Mouse (Mus musculus) neutrophil, adult 5-6 weeks (primary cell): Measurements from ENCODE around the gene Poc1b. TPM values are rescaled to one million over a fixed set of nuclear protein-coding genes. Genes with fewer than 3 reads are reported as not detected.

Source experiments
- ATAC-seq: fragments of 151-379, 151-347 bp; 2 replicates; pipeline ENCODE4 v1.8.0; 2017; ENCODE audit warnings: mild to moderate bottlenecking, moderate TSS enrichment; ENCODE audit not compliant: insufficient number of reproducible peaks, poor library complexity, low FRiP score, severe bottlenecking; ENCODE audit errors: extremely low read depth
- total RNA-seq: library from RNA; stranded (forward); fragments of 200-1000 nt; gene quantifications from 2 replicates; pipeline ENCODE4 v1.2.3, GENCODE M21; 2017

The Poc1b gene
- total RNA-seq, result 9.0 and 12.8 TPM in 2 replicates

- peak; percentile 53 for ATAC-seq
Measured at GRCm38 (mm10) chr10:99106703-99107631, at the start of gene Poc1b. Gene Poc1b (plus strand): TSS chr10:99107036.

DNA sequence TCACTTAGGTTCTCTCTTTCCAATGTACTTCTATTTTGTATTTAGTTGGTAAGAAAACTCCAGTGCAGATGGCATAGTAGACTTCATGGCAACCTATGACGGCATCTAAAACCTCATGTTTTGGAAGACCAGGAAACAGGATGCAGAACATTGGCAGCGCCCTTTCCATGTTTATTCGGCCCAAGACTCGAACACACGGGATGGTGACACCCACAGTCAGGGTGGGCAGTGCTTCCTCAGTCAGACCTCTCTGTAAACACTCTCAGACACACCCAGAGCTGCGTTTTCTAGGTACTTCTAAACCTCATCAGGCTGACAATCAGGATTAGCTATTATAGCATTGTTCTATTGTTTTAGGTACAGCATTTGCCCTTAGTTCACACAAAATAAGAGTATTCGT lies 46.2 kb upstream of the Poc1b start:
- ATAC-seq, result no peak

DNA sequence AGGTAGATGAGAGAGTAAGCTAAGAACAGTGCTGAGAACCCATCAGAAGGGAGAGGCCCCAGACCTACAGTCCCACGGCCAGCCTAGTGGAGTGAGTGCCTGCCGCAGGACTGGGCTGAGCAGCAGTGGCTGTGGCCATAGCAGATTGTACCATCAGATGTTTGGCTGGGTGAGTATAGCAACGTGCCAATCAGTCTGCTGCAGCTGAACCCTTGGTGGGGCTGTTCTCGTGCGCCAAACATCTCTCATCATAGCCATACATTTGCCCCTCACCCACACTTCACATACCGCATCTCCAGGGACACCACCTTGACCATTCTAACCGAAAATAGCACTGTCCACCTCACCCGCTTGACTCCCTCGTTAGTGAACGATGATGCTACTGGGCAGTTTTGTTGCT lies 45.4 kb upstream of the Poc1b start:
- ATAC-seq, result no peak

DNA sequence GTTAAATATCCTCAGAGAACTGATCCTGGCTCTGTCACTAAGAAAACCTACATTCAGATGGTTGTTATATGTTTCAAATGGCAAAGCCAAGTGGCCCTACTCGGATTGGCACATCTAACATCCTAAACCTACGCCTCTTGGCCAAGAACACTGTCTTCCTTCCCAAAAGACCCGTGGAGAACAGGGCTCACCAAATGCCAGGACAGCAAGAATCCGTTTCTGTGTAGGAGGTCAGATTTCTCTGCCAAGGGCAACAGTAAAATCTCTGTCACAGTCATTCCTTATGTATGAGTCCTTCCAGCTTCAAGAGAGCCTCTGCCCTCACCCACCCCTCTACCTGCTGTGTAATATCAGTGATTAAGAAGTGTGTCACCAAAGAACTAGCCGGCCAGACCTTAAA lies 44.3 kb upstream of the Poc1b start:
- no peak for ATAC-seq

GRCm38 (mm10) chr10:99076113-99076895 lies 30.5 kb upstream of the Poc1b start:
- no peak for ATAC-seq

DNA sequence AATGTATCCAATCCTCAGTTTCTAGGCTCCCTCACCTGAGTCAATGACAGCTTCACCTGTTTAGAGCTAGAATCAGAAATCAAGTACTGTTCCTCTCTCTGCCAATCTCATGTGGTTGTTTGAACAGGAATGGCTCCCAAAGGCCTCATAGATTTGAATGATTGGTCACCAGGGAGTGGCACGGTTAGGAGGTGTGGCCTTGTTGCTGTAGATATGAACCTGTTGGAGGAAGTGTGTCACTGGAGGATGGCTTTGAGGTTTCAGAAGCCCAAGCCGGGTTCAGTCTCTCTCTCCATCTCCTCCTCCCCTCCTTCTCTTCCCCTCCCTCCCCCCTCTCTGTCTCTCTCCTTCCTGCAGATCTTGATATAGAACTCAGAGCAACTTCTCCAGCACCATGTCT lies 28.2 kb upstream of the Poc1b start:
- ATAC-seq, result no peak

DNA sequence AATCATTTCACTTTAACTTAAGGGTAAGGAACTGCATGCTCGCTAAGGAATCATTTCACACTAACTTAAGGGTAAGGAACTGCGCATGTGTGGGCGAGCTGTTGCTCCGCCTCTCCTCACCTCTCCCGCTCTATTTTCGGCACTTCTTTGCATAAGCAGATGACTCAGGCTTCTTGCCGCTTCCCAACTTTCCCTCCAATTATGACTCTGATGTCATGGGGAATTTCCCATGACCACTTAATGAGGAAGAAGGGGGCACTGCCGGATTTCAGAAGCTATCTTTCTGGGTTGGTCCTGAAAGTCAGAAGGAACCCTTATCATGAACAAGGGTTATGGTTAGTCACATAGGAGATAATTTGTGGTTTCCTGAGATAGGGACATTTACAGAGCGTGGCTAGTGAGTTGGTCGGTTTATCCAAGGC lies 25.3 kb upstream of the Poc1b start:
- no peak for ATAC-seq

DNA sequence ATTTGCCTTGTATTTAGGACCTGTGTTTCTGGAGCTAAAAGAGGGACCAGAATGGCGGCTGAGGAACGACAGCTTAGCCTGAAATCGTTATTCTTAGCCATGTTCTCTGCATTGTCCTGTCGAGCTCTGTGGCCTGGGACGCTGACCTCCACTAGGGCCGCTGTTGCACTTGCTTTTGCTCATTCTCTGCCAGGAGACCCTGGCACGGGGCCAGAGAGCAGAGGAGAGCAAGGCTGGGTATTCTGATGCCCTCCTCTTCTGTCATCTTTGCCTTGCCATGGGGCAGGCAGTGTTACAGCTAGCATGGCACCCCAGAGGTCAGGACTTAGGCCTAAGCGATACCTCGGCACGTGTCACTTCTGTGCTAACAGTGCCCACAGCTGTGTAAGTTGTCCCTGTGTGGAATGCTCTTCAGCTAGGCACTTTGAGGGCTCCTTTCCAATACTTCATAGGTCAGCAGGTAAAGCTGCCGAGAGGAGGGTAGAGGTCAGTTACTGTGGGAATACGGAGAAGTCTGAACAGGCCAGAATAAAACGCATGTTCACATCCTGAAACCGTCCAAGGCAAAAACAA lies 23.3 kb upstream of the Poc1b start:
- ATAC-seq, result no peak

- ATAC-seq, result peak; percentile 84
Measured at GRCm38 (mm10) chr10:99084397-99085239, 22.2 kb upstream of the Poc1b start.

- ATAC-seq, result no peak
Measured at GRCm38 (mm10) chr10:99085240-99085587, 21.6 kb upstream of the Poc1b start.

DNA sequence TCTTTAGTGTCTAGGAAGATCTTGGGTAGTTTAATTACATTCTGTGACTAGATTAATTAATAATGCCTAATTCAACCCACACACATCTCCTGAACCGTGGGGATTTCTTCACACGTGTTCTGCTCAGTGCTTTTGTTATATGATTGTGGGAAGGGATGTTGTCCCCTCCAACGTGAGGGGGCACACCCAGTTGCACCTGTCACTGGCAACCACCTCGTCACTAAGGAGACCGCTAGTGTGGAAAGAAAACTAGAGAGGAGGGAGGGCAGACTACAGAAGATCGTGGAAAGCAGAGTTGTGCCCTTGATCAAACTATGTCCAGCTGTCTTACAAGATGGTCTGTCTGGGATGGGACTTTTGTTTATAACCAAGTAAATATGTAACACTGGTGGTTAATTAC lies 20.8 kb upstream of the Poc1b start:
- ATAC-seq, result no peak

GRCm38 (mm10) chr10:99089906-99090305 lies 16.9 kb upstream of the Poc1b start:
- ATAC-seq, result no peak

DNA sequence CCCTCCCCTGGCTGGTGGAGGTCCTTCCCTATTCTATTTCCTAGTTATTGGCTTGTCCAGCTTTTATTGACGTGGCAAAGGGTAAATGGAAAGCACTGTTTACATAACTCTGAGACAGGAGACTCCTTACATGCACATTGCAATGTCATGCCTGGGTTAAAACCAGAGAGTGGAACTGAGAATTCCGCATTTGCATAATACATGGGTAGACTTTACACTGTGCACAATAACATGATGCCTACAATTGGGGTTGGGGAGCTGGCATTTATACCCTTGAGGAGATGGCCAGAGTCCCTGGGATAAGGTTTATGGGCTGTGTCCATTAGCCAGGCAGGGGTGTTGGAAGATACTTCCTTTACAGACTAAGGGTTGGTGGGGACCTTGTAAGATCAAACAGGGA lies 13.5 kb upstream of the Poc1b start:
- ATAC-seq, result no peak

DNA sequence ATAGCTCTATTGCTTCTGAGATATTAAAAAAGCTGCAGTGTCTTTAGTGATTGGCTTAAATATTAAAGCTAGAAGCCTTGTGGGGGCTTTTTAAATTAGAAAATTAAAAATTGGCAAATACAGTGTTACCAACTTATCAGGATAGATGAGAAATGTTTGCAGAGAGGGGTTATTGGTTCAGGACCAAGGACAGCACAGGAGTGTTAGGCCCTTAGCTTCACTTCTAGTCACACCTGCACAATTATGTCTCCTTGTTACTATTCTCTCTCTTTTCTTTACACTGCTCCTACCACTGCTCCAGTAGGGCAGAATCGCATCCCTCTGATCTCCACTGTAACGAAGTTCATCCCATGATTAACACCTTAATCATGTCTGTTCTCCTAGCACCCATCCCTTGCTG lies 11.7 kb upstream of the Poc1b start:
- ATAC-seq, result no peak

- peak; percentile 94 for ATAC-seq
Measured at GRCm38 (mm10) chr10:99097374-99097773, 9.5 kb upstream of the Poc1b start.

DNA sequence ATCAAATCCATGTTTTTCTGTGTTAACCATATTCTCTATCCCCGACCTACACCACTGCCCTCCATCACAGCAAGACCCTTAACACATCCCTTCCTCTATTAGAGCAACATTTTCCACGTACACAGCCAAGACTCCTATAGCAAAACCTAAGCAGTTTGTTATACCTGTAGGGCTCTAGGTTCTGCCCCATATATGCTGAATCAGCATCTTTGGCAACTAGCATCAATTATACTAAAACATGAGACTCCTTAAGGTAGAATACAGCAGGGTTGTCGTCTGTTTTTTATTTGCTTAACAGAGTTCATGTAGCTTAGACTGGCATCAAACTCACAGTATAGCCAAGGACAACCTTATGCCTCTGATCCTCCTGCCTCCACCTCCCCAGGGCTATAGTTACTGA lies 1.3 kb upstream of the Poc1b start:
- no peak for ATAC-seq

DNA sequence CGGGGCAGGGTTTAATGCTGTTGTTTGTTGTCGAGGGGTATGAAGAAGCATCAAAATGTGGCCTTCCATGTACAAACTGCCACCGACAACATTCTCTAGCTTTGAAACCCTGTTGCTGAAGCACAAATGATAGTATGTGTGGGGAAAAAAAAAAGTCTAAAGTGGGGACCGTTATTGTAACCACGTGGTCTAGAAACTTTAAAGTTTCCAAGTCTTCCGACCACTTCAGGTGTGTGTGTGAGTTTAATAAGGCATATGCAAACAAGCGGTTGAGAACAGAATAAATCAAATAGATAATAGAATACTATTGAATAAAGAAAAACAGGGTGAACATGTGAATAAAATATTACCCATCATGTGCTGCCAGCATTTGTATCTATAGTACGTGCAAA lies 529 bp upstream of the Poc1b start:
- no peak for ATAC-seq

- peak; percentile 89 for ATAC-seq
Measured at GRCm38 (mm10) chr10:99107964-99108363, 1.1 kb downstream of the Poc1b start, which contains the start of gene Galnt4. Gene Galnt4 (plus strand): TSS chr10:99108159.

DNA sequence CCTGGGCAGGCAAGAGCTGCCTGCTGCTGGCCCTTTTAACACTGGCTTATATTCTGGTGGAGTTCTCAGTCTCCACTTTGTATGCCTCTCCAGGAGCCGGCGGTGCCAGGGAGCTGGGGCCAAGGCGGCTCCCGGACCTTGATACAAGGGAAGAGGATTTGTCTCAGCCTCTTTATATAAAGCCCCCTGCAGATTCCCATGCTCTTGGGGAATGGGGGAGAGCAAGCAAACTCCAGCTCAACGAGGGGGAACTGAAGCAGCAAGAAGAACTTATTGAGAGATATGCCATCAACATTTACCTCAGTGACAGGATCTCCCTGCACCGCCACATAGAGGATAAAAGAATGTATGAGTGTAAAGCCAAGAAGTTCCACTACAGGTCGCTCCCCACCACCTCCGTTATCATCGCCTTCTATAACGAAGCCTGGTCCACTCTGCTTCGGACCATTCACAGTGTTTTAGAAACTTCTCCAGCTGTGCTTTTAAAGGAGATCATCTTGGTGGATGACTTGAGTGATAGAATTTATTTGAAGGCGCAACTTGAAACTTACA lies 1.7 kb downstream of the Poc1b start:
- ATAC-seq, result no peak
